Mouse (Mus musculus) liver, embryonic 11.5 days (tissue): ENCODE data around the gene Eno3. TPM values are rescaled to one million over a fixed set of nuclear protein-coding genes. Genes with fewer than 3 reads are reported as not detected.

Experiments
- ATAC-seq: fragments of 200-750 bp; cut with Nextera tagmentation; replicated peaks from 2 replicates; pipeline ENCODE4 v1.8.0; 2017; ENCODE audit warnings: moderate number of reproducible peaks, mild to moderate bottlenecking, moderate TSS enrichment, moderate library complexity; ENCODE audit not compliant: low FRiP score
- DNase-seq: peaks from one replicate; pipeline ENCODE4 v3.0.0-alpha.2; 2017; ENCODE audit warnings: low spot score
- H3K27ac ChIP-seq: fragments of 300-500 bp; sonication (generic); 2 replicates; pipeline ENCODE4 v1.5.1; 2014; ENCODE audit warnings: mild to moderate bottlenecking, low read depth, low read length, control low read depth
- H3K27me3 ChIP-seq: fragments of 300-500 bp; sonication (generic); replicated peaks from 2 replicates; pipeline ENCODE4 v1.6.1; 2014; ENCODE audit warnings: low read length, mixed read lengths; ENCODE audit not compliant: control insufficient read depth, insufficient read depth
- H3K36me3 ChIP-seq: fragments of 300-500 bp; sonication (generic); 2 replicates; pipeline ENCODE4 v1.6.1; 2014; ENCODE audit warnings: mild to moderate bottlenecking, low read length, moderate library complexity, mixed read lengths; ENCODE audit not compliant: control insufficient read depth, insufficient read depth
- H3K4me1 ChIP-seq: fragments of 300-500 bp; sonication (generic); replicated peaks from 2 replicates; pipeline ENCODE4 v1.6.1; 2014; ENCODE audit warnings: low read length, mixed read lengths; ENCODE audit not compliant: control insufficient read depth, insufficient read depth
- H3K4me2 ChIP-seq: fragments of 300-500 bp; sonication (generic); 2 replicates; pipeline ENCODE4 v1.6.1; 2014; ENCODE audit warnings: mild to moderate bottlenecking, control low read depth, moderate library complexity
- H3K4me3 ChIP-seq: fragments of 300-500 bp; sonication (generic); 2 replicates; pipeline ENCODE4 v1.5.1; 2014; ENCODE audit warnings: low read depth, low read length, control low read depth
- H3K9ac ChIP-seq: fragments of 300-500 bp; sonication (generic); 2 replicates; pipeline ENCODE4 v1.6.1; 2014; ENCODE audit warnings: low read depth, low read length, control low read depth
- H3K9me3 ChIP-seq: fragments of 300-500 bp; sonication (generic); 2 replicates; pipeline ENCODE4 v1.6.1; 2016; ENCODE audit warnings: low read length, inconsistent platforms, mixed read lengths; ENCODE audit not compliant: control insufficient read depth
- WGBS: fragments of 180-500 bp; shearing (Covaris S2); extraction: QIAGEN DNeasy Blood & Tissue Kit; methylation state at CpG from one replicate; pipeline ENCODE4 v1.1.7; 2014; 5-methylcytosine and 5-hydroxymethylcytosine counted together
- microRNA-seq: library from miRNA; unstranded; fragments of <30 nt; microRNA quantifications from one replicate; pipeline ENCODE4, GENCODE M21; 2017; ENCODE audit warnings: borderline number of aligned reads
- polyA plus RNA-seq: library from polyadenylated mRNA; unstranded; fragments of >200 nt; fragmentation: Nextera tagmentation; extraction: Ambion mirVana; gene quantifications from 2 replicates; pipeline ENCODE4 v1.2.1, GENCODE M21; 2014

The Eno3 gene
- polyA plus RNA-seq, 1 experiment from 2014 or later, result 20.1 TPM

GRCm38 (mm10) chr11:70700613-70701012, 43.6 kb downstream of the Eno3 start:
- Histone ChIP-seq H3K9ac (peak overlapping the region; percentile 88), H3K27me3 (peaks cover 8% of the 10 kb centered on the region; the same call in 1 of the 2 replicates), H3K4me1 (peaks cover 10% of the 10 kb centered on the region; the same call in 1 of the 2 replicates), H3K36me3 (peaks cover 3% of the 10 kb centered on the region; the same call in 1 of the 2 replicates), H3K27ac (peak overlapping the region; percentile 86), H3K9me3 (no peaks in the 10 kb centered on the region), H3K4me3 (peak overlapping the region; percentile 86), H3K4me2 (peak overlapping the region; percentile 93)
- DNase-seq, result peak; percentile 75
- peak; percentile 28; the same call in 1 of the 2 replicates for ATAC-seq
- WGBS, result 1% methylated on average over 31 of the region's 34 CpGs

GRCm38 (mm10) chr11:70701221-70701955, 44.4 kb downstream of the Eno3 start:
- Histone ChIP-seq H3K27ac (no peak overlapping the region), H3K4me1 (peaks cover 10% of the 10 kb centered on the region; the same call in 1 of the 2 replicates), H3K4me3 (peak overlapping the region; percentile 86), H3K9ac (peak overlapping the region; percentile 88), H3K9me3 (no peaks in the 10 kb centered on the region), H3K4me2 (peak overlapping the region; percentile 93), H3K27me3 (peaks cover 8% of the 10 kb centered on the region; the same call in 1 of the 2 replicates), H3K36me3 (peaks cover 3% of the 10 kb centered on the region; the same call in 1 of the 2 replicates)
- DNase-seq (no peak), ATAC-seq (no peak)
- WGBS, result 19% methylated on average over 10 of the region's 10 CpGs

GRCm38 (mm10) chr11:70701984-70702733, 45.2 kb downstream of the Eno3 start:
- Histone ChIP-seq H3K4me3 (no peak overlapping the region; the same call in 1 of the 2 replicates), H3K27me3 (peaks cover 8% of the 10 kb centered on the region; the same call in 1 of the 2 replicates), H3K36me3 (peaks cover 6% of the 10 kb centered on the region), H3K4me1 (peaks cover 10% of the 10 kb centered on the region; the same call in 1 of the 2 replicates), H3K27ac (no peak overlapping the region), H3K9me3 (no peaks in the 10 kb centered on the region), H3K4me2 (peak overlapping the region; percentile 93), H3K9ac (peak overlapping the region; percentile 5; the same call in 1 of the 2 replicates)
- WGBS, result 80% methylated on average over 6 of the region's 6 CpGs
- DNase-seq (no peak), ATAC-seq (no peak)

- Histone ChIP-seq H3K36me3 (peaks cover 6% of the 10 kb centered on the region), H3K27ac (no peak overlapping the region), H3K27me3 (peaks cover 8% of the 10 kb centered on the region; the same call in 1 of the 2 replicates), H3K9ac (no peak overlapping the region; the same call in 1 of the 2 replicates), H3K4me1 (peaks cover 10% of the 10 kb centered on the region; the same call in 1 of the 2 replicates), H3K4me2 (no peak overlapping the region), H3K4me3 (no peak overlapping the region), H3K9me3 (no peaks in the 10 kb centered on the region)
- ATAC-seq, result no peak
- WGBS, result 67% methylated on average over 6 of the region's 6 CpGs
- no peak for DNase-seq
Observed at GRCm38 (mm10) chr11:70702781-70703180, 45.8 kb downstream of the Eno3 start.

GRCm38 (mm10) chr11:70706127-70706526, 49.1 kb downstream of the Eno3 start:
- peaks cover 6% of the 10 kb centered on the region for H3K36me3 ChIP-seq
- H3K4me1 ChIP-seq, result peaks cover 8% of the 10 kb centered on the region; the same call in 1 of the 2 replicates
- no peak overlapping the region for H3K27ac ChIP-seq
- peaks cover 6% of the 10 kb centered on the region; the same call in 1 of the 2 replicates for H3K27me3 ChIP-seq
- no peak for ATAC-seq
- 75% methylated on average over 3 of the region's 3 CpGs for WGBS
- H3K4me3 ChIP-seq, result no peak overlapping the region
- no peak for DNase-seq
- no peaks in the 10 kb centered on the region for H3K9me3 ChIP-seq
- H3K9ac ChIP-seq, result no peak overlapping the region
- no peak overlapping the region for H3K4me2 ChIP-seq

DNA sequence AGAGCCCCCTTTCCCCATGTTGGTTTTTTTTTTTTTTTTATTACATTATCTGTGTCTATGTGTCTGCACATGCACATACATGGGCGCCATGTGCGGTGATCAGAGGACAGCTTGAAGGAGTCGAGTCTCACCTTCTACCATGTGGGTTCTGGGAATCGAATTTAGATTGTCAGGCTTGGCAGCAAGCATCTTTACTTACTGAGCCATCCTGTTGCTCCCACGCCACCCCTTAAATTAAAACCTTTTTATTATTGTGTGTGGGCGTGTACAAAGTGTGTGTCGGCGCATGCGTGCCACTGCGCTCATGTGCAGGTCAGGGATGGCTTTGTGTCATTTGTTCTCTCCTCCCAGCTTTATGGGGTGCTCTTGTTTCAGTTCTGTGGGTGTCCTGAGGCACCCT, 54.0 kb downstream of the Eno3 start:
- H3K27ac ChIP-seq, result no peak overlapping the region
- H3K27me3 ChIP-seq, result no peaks in the 10 kb centered on the region
- no peaks in the 10 kb centered on the region for H3K4me1 ChIP-seq
- no peak overlapping the region for H3K9ac ChIP-seq
- no peak for ATAC-seq
- no peak overlapping the region for H3K4me2 ChIP-seq
- no peak for DNase-seq
- no peak overlapping the region for H3K4me3 ChIP-seq
- peaks cover 3% of the 10 kb centered on the region; the same call in 1 of the 2 replicates for H3K36me3 ChIP-seq
- 90% methylated on average over 10 of the region's 10 CpGs for WGBS
- no peaks in the 10 kb centered on the region for H3K9me3 ChIP-seq

Small RNAs within 50 kb of the gene (microRNA-seq; reads per million reads assigned to microRNA genes)
- gene Mir6925, result not detected

Other genes starting within 250 kb of the Eno3 start
- gene Pelp1, start 247.2 kb upstream of the Eno3 start, polyA plus RNA-seq, result 48.5 and 51.2 TPM in 2 replicates
- gene Arrb2, start 224.6 kb upstream of the Eno3 start, polyA plus RNA-seq, result 31.5 and 35.9 TPM in 2 replicates
- 33.8 and 36.2 TPM in 2 replicates for gene Med11, start 205.3 kb upstream of the Eno3 start, polyA plus RNA-seq
- 0.19 and 0.58 TPM in 2 replicates for gene Zmynd15, start 197.8 kb upstream of the Eno3 start, polyA plus RNA-seq
- 0.91 and 1.6 TPM in 2 replicates for gene Cxcl16, start 197.2 kb upstream of the Eno3 start, polyA plus RNA-seq
- 5.5 TPM in 2 replicates for gene Tm4sf5, start 152.0 kb upstream of the Eno3 start, polyA plus RNA-seq
- gene Vmo1, start 142.6 kb upstream of the Eno3 start, polyA plus RNA-seq, result 0.39 and 0.80 TPM in 2 replicates
- 20.2 and 20.5 TPM in 2 replicates for gene Gltpd2, start 138.0 kb upstream of the Eno3 start, polyA plus RNA-seq
- 619 and 649 TPM in 2 replicates for gene Psmb6, start 131.8 kb upstream of the Eno3 start, polyA plus RNA-seq
- gene Gm40193, start 124.3 kb upstream of the Eno3 start, polyA plus RNA-seq, result not detected in 2 replicates
- gene Pld2, start 117.1 kb upstream of the Eno3 start, polyA plus RNA-seq, result 2.7 and 3.4 TPM in 2 replicates
- gene Mink1, start 94.3 kb upstream of the Eno3 start, polyA plus RNA-seq, result 15.6 and 16.0 TPM in 2 replicates
- not detected in 2 replicates for gene 4930544D05Rik, start 41.4 kb upstream of the Eno3 start, polyA plus RNA-seq
- not detected in 2 replicates for gene Chrne, start 38.0 kb upstream of the Eno3 start, polyA plus RNA-seq
- gene Gp1ba, start 18.1 kb upstream of the Eno3 start, polyA plus RNA-seq, result 15.3 and 16.4 TPM in 2 replicates
- 113 and 114 TPM in 2 replicates for gene Rnf167, start 10.0 kb upstream of the Eno3 start, polyA plus RNA-seq
- gene Slc25a11, start 9.7 kb upstream of the Eno3 start, polyA plus RNA-seq, result 115 and 126 TPM in 2 replicates
- 2,285 and 2,367 TPM in 2 replicates for gene Pfn1, start 2.6 kb upstream of the Eno3 start, polyA plus RNA-seq
- gene Spag7, start 12.2 kb downstream of the Eno3 start, polyA plus RNA-seq, result 132 and 146 TPM in 2 replicates
- gene Camta2, start 30.9 kb downstream of the Eno3 start, polyA plus RNA-seq, result 10.4 and 13.1 TPM in 2 replicates
- 0.96 and 1.1 TPM in 2 replicates for gene Inca1, start 43.0 kb downstream of the Eno3 start, polyA plus RNA-seq
- gene Kif1c, start 43.3 kb downstream of the Eno3 start, polyA plus RNA-seq, result 3.1 and 3.8 TPM in 2 replicates
- 3.3 and 4.0 TPM in 2 replicates for gene Zfp3, start 107.0 kb downstream of the Eno3 start, polyA plus RNA-seq
- gene Scimp, start 155.4 kb downstream of the Eno3 start, polyA plus RNA-seq, result 0.30 and 0.82 TPM in 2 replicates
- 25.7 and 28.9 TPM in 2 replicates for gene Rabep1, start 187.6 kb downstream of the Eno3 start, polyA plus RNA-seq